Mouse (Mus musculus) heart, embryonic 12.5 days (tissue): Measurements from ENCODE around the gene Riiad1. TPM values are rescaled to one million over a fixed set of nuclear protein-coding genes. Genes with fewer than 3 reads are reported as not detected.

ENCODE experiments used
- ATAC-seq: fragments of 200-750 bp; cut with Nextera tagmentation; 2 replicates; pipeline ENCODE4 v1.8.0; 2017; ENCODE audit warnings: moderate TSS enrichment, moderate library complexity; ENCODE audit not compliant: insufficient number of reproducible peaks, low FRiP score
- H3K27ac ChIP-seq: fragments of 300-500 bp; sonication (generic); 2 replicates; pipeline ENCODE4 v1.5.1; 2016; ENCODE audit warnings: mild to moderate bottlenecking, moderate library complexity; ENCODE audit not compliant: poor library complexity, severe bottlenecking
- H3K27me3 ChIP-seq: fragments of 300-500 bp; sonication (generic); replicated peaks from 2 replicates; pipeline ENCODE4 v1.6.1; 2016; ENCODE audit warnings: mild to moderate bottlenecking, moderate library complexity
- H3K36me3 ChIP-seq: fragments of 300-500 bp; sonication (generic); 2 replicates; pipeline ENCODE4 v1.6.1; 2016; ENCODE audit warnings: mild to moderate bottlenecking, moderate library complexity
- H3K4me1 ChIP-seq: fragments of 300-500 bp; sonication (generic); replicated peaks from 2 replicates; pipeline ENCODE4 v1.6.1; 2016; ENCODE audit warnings: mild to moderate bottlenecking
- H3K4me2 ChIP-seq: fragments of 300-500 bp; sonication (generic); 2 replicates; pipeline ENCODE4 v1.6.1; 2016; ENCODE audit warnings: mild to moderate bottlenecking, moderate library complexity
- H3K4me3 ChIP-seq: fragments of 300-500 bp; sonication (generic); 2 replicates; pipeline ENCODE4 v1.5.1; 2016; ENCODE audit warnings: mild to moderate bottlenecking
- H3K9ac ChIP-seq: fragments of 300-500 bp; sonication (generic); 2 replicates; pipeline ENCODE4 v1.6.1; 2016; ENCODE audit warnings: mild to moderate bottlenecking, moderate library complexity
- H3K9me3 ChIP-seq: fragments of 300-500 bp; sonication (generic); replicated peaks from 2 replicates; pipeline ENCODE4 v1.6.1; 2016; ENCODE audit warnings: mild to moderate bottlenecking, moderate library complexity
- WGBS: fragments of 180-500 bp; shearing (Covaris S2); methylation state at CpG from one replicate; pipeline ENCODE4 v1.1.7; 2016; 5-methylcytosine and 5-hydroxymethylcytosine counted together
- polyA plus RNA-seq: library from polyadenylated mRNA; unstranded; fragments of >200 nt; fragmentation: Nextera tagmentation; extraction: Ambion mirVana; gene quantifications from 2 replicates; pipeline ENCODE4 v1.2.1, GENCODE M21; 2016

Riiad1 gene
- polyA plus RNA-seq, 1 experiment from 2014 or later: 5.3 TPM

GRCm38 (mm10) chr3:94459834-94460233, 20.3 kb downstream of the Riiad1 start:
- H3K4me3 ChIP-seq: no peak overlapping the region
- peaks cover 7% of the 10 kb centered on the region for H3K27me3 ChIP-seq
- H3K4me2 ChIP-seq: no peak overlapping the region
- H3K4me1 ChIP-seq: peaks cover 5% of the 10 kb centered on the region; the same call in 1 of the 2 replicates
- no peak overlapping the region for H3K27ac ChIP-seq
- H3K36me3 ChIP-seq: no peaks in the 10 kb centered on the region
- no peak overlapping the region for H3K9ac ChIP-seq
- no peak for ATAC-seq
- 90% methylated on average over 2 of the region's 2 CpGs for WGBS
- H3K9me3 ChIP-seq: peaks cover 4% of the 10 kb centered on the region

DNA sequence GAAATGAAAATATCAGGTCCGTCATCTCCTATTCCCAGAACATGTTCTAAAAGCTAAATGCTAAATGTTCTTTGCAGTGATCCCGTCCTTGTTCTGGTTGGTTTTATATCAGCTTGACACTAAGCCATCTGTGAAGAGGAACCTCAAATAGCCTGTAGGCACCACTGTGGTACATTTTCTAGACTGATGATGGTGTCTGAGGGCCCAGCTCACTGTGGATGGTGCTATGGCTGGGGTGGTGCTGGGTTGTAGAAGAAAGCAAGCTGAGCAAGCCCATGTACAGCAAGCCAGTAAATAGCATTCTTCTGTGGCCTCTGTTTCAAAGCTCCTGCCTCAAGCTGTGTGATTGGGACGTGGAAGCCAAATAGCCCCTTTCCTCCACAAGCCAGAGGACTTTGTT, 23.1 kb downstream of the Riiad1 start:
- Histone ChIP-seq H3K36me3 (no peaks in the 10 kb centered on the region), H3K27ac (no peak overlapping the region), H3K9me3 (peaks cover 4% of the 10 kb centered on the region), H3K4me2 (no peak overlapping the region; the same call in 1 of the 2 replicates), H3K4me3 (no peak overlapping the region), H3K27me3 (peaks cover 7% of the 10 kb centered on the region), H3K4me1 (no peaks in the 10 kb centered on the region), H3K9ac (no peak overlapping the region)
- ATAC-seq: no peak
- WGBS: 70% methylated on average over 3 of the region's 3 CpGs

- no peaks in the 10 kb centered on the region for H3K4me1 ChIP-seq
- ATAC-seq: peak; percentile 82
- H3K4me2 ChIP-seq: peak overlapping the region; percentile 63
- H3K27ac ChIP-seq: no peak overlapping the region
- H3K9me3 ChIP-seq: peaks cover 4% of the 10 kb centered on the region
- no peaks in the 10 kb centered on the region for H3K36me3 ChIP-seq
- H3K9ac ChIP-seq: no peak overlapping the region
- peak overlapping the region; percentile 42 for H3K4me3 ChIP-seq
- 2% methylated on average over 12 of the region's 12 CpGs for WGBS
- H3K27me3 ChIP-seq: peaks cover 7% of the 10 kb centered on the region
These were observed 23.6 kb downstream of the Riiad1 start for GRCm38 (mm10) chr3:94456529-94457000.

- ATAC-seq: no peak
- 94% methylated on average over 2 of the region's 2 CpGs for WGBS
- no peak overlapping the region for H3K27ac ChIP-seq
These were observed 30.8 kb downstream of the Riiad1 start for GRCm38 (mm10) chr3:94449377-94449776.

DNA sequence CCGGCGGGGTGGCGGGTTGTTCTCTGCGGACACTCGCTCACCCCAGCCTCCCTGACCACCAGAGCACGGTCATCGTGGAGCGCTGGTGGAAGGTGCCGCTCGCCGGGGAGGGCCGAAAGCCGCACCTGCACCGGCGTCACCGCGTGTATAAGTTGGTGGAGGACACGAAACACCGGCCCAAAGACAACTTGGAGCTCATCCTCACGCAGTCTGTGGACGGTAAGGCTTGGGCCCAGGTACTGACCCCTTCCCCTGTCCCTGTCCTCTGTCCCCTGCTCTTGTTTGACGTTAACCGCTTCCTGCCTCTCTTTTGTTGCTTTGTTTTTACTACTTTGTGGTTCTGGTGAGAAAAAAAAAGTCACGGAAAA, 36.6 kb downstream of the Riiad1 start, which contains the start of gene Oaz3:
TSS of gene Oaz3 (minus strand) at position 319 of the 368 bp plus-strand sequence.
- Histone ChIP-seq H3K4me2 (peak within 1 kb of the TSS; percentile 92), H3K27ac (peak within 1 kb of the TSS; percentile 55), H3K4me3 (peak within 1 kb of the TSS; percentile 85), H3K27me3 (peaks cover 12% of the 10 kb centered on the region), H3K4me1 (peaks cover 7% of the 10 kb centered on the region), H3K9me3 (no peaks in the 10 kb centered on the region), H3K36me3 (peaks cover 40% of the 10 kb centered on the region), H3K9ac (peak within 1 kb of the TSS; percentile 94)
- 1% methylated on average over 24 of the region's 24 CpGs for WGBS
- peak; percentile 77 for ATAC-seq

More at GRCm38 (mm10) chr3:94449377-94449776, 30.8 kb downstream of the Riiad1 start:
- Histone ChIP-seq H3K4me1 (peaks cover 1% of the 10 kb centered on the region), H3K4me3 (no peak overlapping the region), H3K9me3 (no peaks in the 10 kb centered on the region), H3K4me2 (no peak overlapping the region), H3K9ac (no peak overlapping the region), H3K27me3 (no peaks in the 10 kb centered on the region), H3K36me3 (peaks cover 52% of the 10 kb centered on the region)

GRCm38 (mm10) chr3:94442951-94443596, 37.1 kb downstream of the Riiad1 start, which contains the start of gene Mrpl9:
TSS of gene Mrpl9 (plus strand) at chr3:94443318.
- Histone ChIP-seq H3K36me3 (peaks cover 35% of the 10 kb centered on the region), H3K4me1 (peaks cover 7% of the 10 kb centered on the region), H3K27ac (peak within 1 kb of the TSS; percentile 55), H3K4me3 (peak within 1 kb of the TSS; percentile 85), H3K9me3 (no peaks in the 10 kb centered on the region), H3K27me3 (peaks cover 12% of the 10 kb centered on the region), H3K4me2 (peak within 1 kb of the TSS; percentile 92), H3K9ac (peak within 1 kb of the TSS; percentile 94)
- ATAC-seq: peak; percentile 96
- under 1% methylated on average over 39 of the region's 39 CpGs for WGBS

DNA sequence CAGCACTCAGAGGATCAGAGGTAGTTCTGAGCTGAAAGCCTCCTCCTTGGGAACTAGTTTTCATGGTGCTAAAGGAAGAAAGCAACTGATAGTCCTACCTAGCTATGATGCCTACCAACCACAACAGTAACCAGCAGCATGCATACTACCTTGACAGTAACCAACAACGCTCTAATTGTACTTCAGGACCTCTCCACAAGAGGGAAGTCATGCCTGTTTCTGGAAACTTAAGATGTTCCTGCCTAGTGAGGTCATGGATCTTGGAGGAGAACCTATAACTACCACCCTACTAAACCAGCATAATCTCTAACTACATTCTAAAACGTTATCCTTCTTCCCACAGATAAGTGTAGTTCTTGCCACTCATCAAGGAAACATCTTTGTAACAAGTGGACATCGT, 39.0 kb downstream of the Riiad1 start:
- Histone ChIP-seq H3K9me3 (no peaks in the 10 kb centered on the region), H3K9ac (no peak overlapping the region), H3K27me3 (peaks cover 12% of the 10 kb centered on the region), H3K4me1 (peaks cover 7% of the 10 kb centered on the region), H3K4me3 (no peak overlapping the region), H3K36me3 (peaks cover 16% of the 10 kb centered on the region), H3K4me2 (no peak overlapping the region), H3K27ac (no peak overlapping the region)
- WGBS: 37% methylated on average over 3 of the region's 3 CpGs
- ATAC-seq: no peak

GRCm38 (mm10) chr3:94436420-94436819, 43.7 kb downstream of the Riiad1 start:
- Histone ChIP-seq H3K27ac (no peak overlapping the region), H3K4me3 (no peak overlapping the region), H3K4me2 (no peak overlapping the region), H3K9me3 (no peaks in the 10 kb centered on the region), H3K36me3 (no peaks in the 10 kb centered on the region), H3K27me3 (peaks cover 12% of the 10 kb centered on the region), H3K4me1 (no peaks in the 10 kb centered on the region), H3K9ac (no peak overlapping the region)
- 76% methylated on average over 9 of the region's 9 CpGs for WGBS
- no peak for ATAC-seq

- no peaks in the 10 kb centered on the region for H3K36me3 ChIP-seq
- H3K4me2 ChIP-seq: no peak overlapping the region
- H3K27ac ChIP-seq: no peak overlapping the region
- H3K9me3 ChIP-seq: no peaks in the 10 kb centered on the region
- no peak overlapping the region for H3K4me3 ChIP-seq
- H3K9ac ChIP-seq: no peak overlapping the region
- no peak for ATAC-seq
- peaks cover 2% of the 10 kb centered on the region; the same call in 1 of the 2 replicates for H3K27me3 ChIP-seq
- no peaks in the 10 kb centered on the region for H3K4me1 ChIP-seq
- WGBS: 84% methylated on average over 2 of the region's 2 CpGs
These were observed 45.8 kb downstream of the Riiad1 start for GRCm38 (mm10) chr3:94434305-94434704.

GRCm38 (mm10) chr3:94430980-94431379, 49.2 kb downstream of the Riiad1 start:
- 54% methylated on average over 2 of the region's 2 CpGs for WGBS
- Histone ChIP-seq H3K9ac (no peak overlapping the region), H3K9me3 (no peaks in the 10 kb centered on the region), H3K27me3 (no peaks in the 10 kb centered on the region), H3K27ac (no peak overlapping the region), H3K4me2 (no peak overlapping the region), H3K4me1 (no peaks in the 10 kb centered on the region), H3K36me3 (no peaks in the 10 kb centered on the region), H3K4me3 (no peak overlapping the region)
- no peak for ATAC-seq
